Mouse (Mus musculus): ENCODE data around the gene Vkorc1l1.

Gene Vkorc1l1

DNA sequence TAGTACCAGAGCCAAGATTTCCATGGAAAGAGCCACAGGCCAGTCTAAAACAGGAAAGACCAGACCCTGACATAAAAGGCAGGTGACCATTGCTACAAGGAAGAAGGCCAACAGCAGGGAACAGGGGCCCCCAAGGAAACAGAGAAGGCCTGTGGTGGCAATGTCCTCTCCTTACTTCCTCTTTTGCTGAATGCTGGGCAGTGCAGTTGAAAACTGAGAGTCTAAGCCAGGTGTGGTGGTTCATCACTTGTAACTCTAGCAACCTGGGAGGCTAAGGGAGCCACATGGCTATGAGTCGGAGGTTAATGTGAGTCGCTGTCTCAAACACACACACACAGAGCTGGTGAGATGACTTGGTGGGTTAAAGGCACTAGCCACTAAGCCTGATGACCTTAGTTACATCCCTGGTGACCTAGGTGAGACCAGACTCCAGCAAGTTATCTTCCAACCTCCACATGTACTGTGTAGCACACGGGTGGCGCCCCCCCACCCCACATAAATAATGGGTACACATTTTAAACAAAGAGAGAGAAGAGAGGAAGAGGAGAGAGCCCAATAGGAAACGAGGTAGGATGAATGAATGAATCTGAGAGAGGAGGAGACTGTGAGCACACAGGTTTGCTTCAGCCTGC, 59.7 kb downstream of the Vkorc1l1 start:
- DNase-seq (ENCODE audit: low spot score): no peak

DNA sequence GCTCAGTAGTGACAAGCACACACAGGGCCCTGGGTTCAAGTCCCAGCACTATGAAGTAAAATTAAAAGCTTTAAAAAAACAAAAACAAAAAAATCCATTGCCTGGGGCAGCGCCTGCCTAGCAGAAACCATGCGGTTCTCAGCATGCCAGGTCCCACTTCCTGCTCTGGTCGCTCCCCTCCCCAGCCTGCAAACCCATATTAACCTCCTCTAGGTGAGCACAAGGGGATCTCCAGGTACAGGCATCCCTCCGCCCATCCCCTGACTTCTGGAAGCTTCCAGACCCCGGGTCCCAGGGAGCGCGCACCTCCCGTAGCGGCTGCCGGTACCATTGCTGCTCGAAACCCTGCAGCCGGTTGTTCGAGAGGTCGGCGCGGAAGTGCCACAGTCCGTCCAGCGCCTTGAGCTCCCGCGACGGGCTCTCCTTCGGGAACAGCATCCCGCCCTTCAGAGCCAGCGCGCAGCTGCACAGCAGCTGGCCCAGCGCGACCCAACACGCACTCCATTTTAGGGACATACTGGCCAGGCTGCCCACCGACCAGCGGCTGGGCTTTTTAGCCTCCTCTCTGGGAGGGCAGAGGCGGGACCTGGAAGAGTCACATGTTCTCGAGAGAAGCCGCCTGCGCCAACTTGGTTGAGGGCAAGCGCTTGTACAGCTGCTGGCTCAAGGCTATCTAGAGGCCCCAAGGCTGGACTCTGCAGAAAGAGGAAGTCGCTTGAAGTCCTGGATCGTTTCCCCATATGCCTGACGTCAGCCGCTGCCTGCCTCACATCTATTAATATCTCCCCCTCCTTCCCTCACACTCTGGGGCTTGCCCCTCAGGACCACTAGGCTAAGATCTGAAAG, 60.8 kb downstream of the Vkorc1l1 start, which contains the start of gene Gusb:
Gusb (minus strand) TSS at position 749 of the 846 bp plus-strand sequence.
- DNase-seq (ENCODE audit: low spot score): peak; percentile 81

DNA sequence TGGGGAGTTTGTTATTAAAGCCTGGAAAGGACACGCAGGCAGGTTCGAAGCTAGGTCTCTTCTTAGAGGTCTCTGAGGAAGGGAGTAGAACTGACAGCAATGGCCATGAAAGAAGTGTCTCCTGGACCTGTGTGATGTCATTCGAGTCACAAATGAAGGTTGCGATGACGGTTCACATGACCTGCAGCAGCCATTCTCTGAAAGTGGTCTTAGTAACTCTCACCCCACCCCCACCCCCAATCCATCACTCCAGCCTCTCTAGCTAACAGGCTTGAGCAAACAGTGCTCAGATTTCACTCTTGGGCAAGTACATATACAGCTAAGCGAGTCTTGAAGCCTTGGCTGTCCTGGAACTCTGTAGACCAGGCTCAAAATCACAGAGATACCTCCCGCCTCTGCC, 61.5 kb downstream of the Vkorc1l1 start:
- no peak for DNase-seq (ENCODE audit: low spot score)

- no peak for DNase-seq (ENCODE audit: low spot score)
Observed at GRCm38 (mm10) chr5:130007344-130007743, 65.6 kb downstream of the Vkorc1l1 start.

GRCm38 (mm10) chr5:130008034-130008590, 66.3 kb downstream of the Vkorc1l1 start:
- no peak for DNase-seq (ENCODE audit: low spot score)

- no peak for DNase-seq (ENCODE audit: low spot score)
Observed at GRCm38 (mm10) chr5:130009784-130010183, 68.0 kb downstream of the Vkorc1l1 start.

DNA sequence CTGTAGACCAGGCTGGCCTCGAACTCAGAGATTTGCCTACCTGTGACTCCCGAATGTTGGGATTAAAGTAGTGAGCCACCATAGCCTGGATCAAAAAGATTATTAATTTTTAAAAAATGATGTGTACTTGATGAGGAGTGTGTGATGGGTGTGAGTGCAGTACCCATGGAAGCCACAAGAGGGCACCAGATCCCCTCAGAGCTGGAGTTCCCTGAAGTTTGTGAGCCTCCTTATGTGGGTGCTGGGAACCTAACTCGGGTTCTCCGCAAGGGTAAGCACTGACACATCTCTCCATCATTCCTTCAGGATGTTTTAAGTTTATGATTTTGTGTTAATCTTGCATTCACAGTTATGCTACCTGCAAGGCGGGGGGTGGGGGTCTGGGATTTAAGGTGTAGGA, 69.2 kb downstream of the Vkorc1l1 start:
- no peak for DNase-seq (ENCODE audit: low spot score)

GRCm38 (mm10) chr5:130015104-130015503, 73.3 kb downstream of the Vkorc1l1 start:
- no peak for DNase-seq (ENCODE audit: low spot score)

- DNase-seq (ENCODE audit: low spot score): no peak
Observed at GRCm38 (mm10) chr5:130019461-130019860, 77.7 kb downstream of the Vkorc1l1 start.

DNA sequence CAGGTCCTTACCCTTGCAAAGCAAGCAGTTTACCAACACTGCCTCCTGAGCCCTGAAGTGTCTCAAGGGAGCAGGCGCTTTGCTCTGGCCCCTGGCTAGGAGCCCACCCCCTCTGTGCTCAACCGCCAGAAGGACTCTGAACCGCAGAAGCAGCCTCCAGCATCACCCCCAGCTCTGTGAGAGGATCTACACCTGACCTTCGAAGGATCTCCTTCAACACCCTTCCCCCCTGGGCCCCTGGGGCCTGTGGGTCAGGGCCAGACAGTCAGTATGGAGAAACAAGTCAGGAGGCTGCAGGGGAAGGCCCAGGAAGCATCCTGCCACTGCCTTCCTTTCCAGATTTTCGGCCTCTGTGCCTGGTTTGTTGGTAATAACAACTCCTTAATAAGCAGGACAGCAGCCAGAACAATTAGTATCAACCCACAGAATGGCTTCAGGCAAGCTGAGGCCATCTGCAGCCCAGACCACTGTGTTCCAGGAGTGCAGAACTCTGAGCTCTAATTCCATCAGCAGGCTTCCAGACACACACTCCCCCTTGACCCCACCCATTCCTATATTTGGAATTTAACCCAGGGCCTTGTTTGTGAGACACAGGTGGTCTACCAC, 79.7 kb downstream of the Vkorc1l1 start:
- DNase-seq (ENCODE audit: low spot score): peak; percentile 59

GRCm38 (mm10) chr5:130022366-130022765, 80.6 kb downstream of the Vkorc1l1 start:
- no peak for DNase-seq (ENCODE audit: low spot score)

GRCm38 (mm10) chr5:130023067-130023766, 81.4 kb downstream of the Vkorc1l1 start:
- no peak for DNase-seq (ENCODE audit: low spot score)

GRCm38 (mm10) chr5:130023767-130024539, 82.2 kb downstream of the Vkorc1l1 start:
- peak; percentile 87 for DNase-seq (ENCODE audit: low spot score)

- DNase-seq (ENCODE audit: low spot score): no peak
Observed at GRCm38 (mm10) chr5:130027134-130027533, 85.4 kb downstream of the Vkorc1l1 start.

DNA sequence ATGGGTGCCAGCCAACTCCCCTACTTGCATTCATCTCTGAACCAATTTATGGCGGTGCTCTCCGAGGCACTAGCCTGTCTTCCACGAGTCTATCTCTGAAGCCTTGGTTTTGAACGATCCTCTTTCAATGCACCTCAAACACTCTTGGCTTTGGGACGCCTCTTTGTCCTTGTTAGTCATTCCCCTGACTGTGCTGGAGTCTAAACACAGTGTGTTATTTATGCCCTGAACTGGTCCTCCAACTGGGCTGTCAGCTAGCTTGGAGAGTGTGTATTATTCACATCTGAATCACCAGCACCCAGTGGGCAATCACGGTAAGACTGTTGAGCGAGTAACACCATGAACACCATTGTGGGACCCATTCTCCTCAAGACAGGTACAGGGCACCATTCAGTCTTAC, 85.9 kb downstream of the Vkorc1l1 start:
- no peak for DNase-seq (ENCODE audit: low spot score)

DNA sequence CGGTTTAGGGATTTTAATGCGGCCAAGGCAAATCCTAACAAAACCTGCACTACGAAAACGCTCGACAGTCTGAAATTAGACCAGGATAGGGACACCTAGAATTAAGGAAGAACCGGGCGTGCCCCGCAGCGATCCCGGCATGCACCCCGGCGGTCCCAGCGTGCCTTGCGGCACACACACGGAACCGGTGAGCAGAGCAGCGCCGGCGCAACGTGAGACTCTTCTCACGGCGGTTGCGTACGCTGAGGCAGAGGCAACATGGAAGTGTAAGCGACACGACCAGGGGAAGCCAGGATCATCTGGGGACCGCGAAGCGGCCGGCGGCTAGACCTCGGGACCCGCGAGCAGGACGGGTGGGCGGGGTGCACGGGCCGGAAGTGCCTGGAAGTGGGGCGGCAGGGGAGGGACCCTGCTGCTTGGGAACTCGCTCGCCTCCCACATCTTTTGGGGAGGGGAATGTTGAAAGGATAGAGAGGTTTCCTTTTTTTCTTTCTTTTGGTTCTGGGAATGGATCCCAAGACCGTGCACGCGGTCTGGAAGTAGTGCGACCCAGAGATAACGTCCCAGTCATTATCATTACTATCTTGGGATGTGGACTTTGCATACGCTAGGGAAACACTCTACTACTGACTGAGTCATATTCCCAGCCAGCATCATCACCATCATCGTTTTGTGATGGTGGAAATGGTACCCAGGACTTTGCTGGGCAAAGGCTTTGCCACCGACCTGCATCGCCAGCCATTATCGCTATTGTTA, 87.5 kb downstream of the Vkorc1l1 start, which contains the start of the genes Asl and Crcp:
Asl (minus strand) TSS at position 106 of the 756 bp plus-strand sequence.
Crcp (plus strand) TSS at position 149 of the 756 bp plus-strand sequence.
- peak; percentile 83 for DNase-seq (ENCODE audit: low spot score)

GRCm38 (mm10) chr5:130031410-130032390, 89.9 kb downstream of the Vkorc1l1 start:
- DNase-seq (ENCODE audit: low spot score): no peak

- DNase-seq (ENCODE audit: low spot score): no peak
Observed at GRCm38 (mm10) chr5:130033869-130034268, 92.1 kb downstream of the Vkorc1l1 start.

All from testis, postnatal 14 days (tissue).